22 mouse cellular contexts compared by ENCODE assay signal in the genomic region with DNA sequence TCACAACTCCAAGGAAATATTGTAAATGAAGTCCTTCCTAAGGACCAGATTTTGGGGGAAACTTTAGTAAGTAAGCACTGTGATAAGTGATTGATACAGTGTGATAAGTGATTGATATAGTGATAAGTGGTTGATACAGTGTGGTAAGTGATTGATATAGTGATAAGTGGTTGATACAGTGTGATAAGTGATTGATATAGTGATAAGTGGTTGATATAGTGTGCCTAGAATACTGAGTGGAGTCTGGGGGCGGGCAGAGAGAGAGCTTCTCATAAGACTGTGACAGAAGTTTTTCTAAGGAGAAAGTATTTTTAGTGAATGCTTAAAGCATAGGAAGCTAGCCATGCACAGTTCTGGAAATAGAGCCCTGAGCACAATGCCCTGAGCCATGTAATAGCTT. TPM values are rescaled to one million over a fixed set of nuclear protein-coding genes. Genes with fewer than 3 reads are reported as not detected.
DNase-seq lines count a peak whose midpoint lies in the region; ATAC-seq and TF ChIP-seq lines count a peak whose summit lies in the region.
"Had no signal": no experiment of that assay in that cellular context is flagged by ENCODE, and none has a peak within 500 bp of the region (broad histone marks: within the 10 kb centered on the region; RNA-seq: fewer than 3 reads in every experiment).

No protein-coding gene starts in this region.

- H3K9ac ChIP-seq in lung, embryonic 14.5 days = no peak overlapping the region
- H3K9ac ChIP-seq in lung, embryonic 15.5 days = no peak overlapping the region
- H3K9ac ChIP-seq in lung, embryonic 16.5 days (ENCODE audit: low read length) = no peak overlapping the region

- 37% methylated on average over 1 of the region's 1 CpGs for WGBS in lung, embryonic 14.5 days
- WGBS in lung, embryonic 15.5 days = 59% methylated on average over 1 of the region's 1 CpGs
- WGBS in lung, adult 2 months = 44% methylated on average over 1 of the region's 1 CpGs
- 48% methylated on average over 1 of the region's 1 CpGs for WGBS in lung, embryonic 16.5 days

- H3K4me1 ChIP-seq in lung, embryonic 14.5 days (ENCODE audit: insufficient read depth) = no peaks in the 10 kb centered on the region
- H3K4me1 ChIP-seq in lung, embryonic 15.5 days = no peaks in the 10 kb centered on the region
- H3K4me1 ChIP-seq in lung, adult 2 months (ENCODE audit: control insufficient read depth, insufficient read depth, low read length) = no peaks in the 10 kb centered on the region
- H3K4me1 ChIP-seq in lung, embryonic 16.5 days (replicated peaks; ENCODE audit: control insufficient read depth, insufficient read depth, low read length) = no peaks in the 10 kb centered on the region
- no peaks in the 10 kb centered on the region for H3K4me1 ChIP-seq in testis, adult 2 months (ENCODE audit: control insufficient read depth, insufficient read depth, low read length)

- no peak overlapping the region for H3K4me3 ChIP-seq in lung, embryonic 14.5 days (ENCODE audit: low read depth, low read length)
- no peak overlapping the region for H3K4me3 ChIP-seq in lung, embryonic 15.5 days
- H3K4me3 ChIP-seq in lung, adult 2 months (replicated peaks; ENCODE audit: extremely low read depth, low read depth, low read length) = no peak overlapping the region
- no peak overlapping the region for H3K4me3 ChIP-seq in lung, embryonic 16.5 days (ENCODE audit: low read length)
- H3K4me3 ChIP-seq in testis, adult 2 months (ENCODE audit: control insufficient read depth, low read depth, low read length) = peak overlapping the region; percentile 39; the same call in 1 of the 2 replicates

- H3K9me3 ChIP-seq in lung, embryonic 14.5 days (ENCODE audit: low read depth, low read length) = no peaks in the 10 kb centered on the region
- H3K9me3 ChIP-seq in lung, embryonic 15.5 days = no peaks in the 10 kb centered on the region
- no peaks in the 10 kb centered on the region for H3K9me3 ChIP-seq in lung, embryonic 16.5 days (ENCODE audit: control insufficient read depth, low read length)

- no peak for TF ChIP-seq CTCF in lung, embryonic 14.5 days (IDR thresholded peaks at IDR 0.05; ENCODE audit: low read depth)
- TF ChIP-seq CTCF in lung, adult 2 months (IDR thresholded peaks at IDR 0.05; ENCODE audit: insufficient read depth, low read length) = no peak
- no peak for TF ChIP-seq CTCF in testis, adult 2 months (IDR thresholded peaks at IDR 0.05; ENCODE audit: control insufficient read depth, insufficient read depth, insufficient replicate concordance, low read depth, low read length)

- DNase-seq in lung, embryonic 14.5 days = peak; percentile 15
- DNase-seq in lung, adult 18-20 months = no peak
- DNase-seq in lung, adult 2 months = no peak
- DNase-seq in lung, postnatal 25 days (ENCODE audit: low spot score) = no peak
- DNase-seq in testis, postnatal 14 days (ENCODE audit: low spot score) = no peak
- DNase-seq: adrenal gland, adult 2 months; adrenal gland, adult 8-10 months; adrenal gland, postnatal 10 days; adrenal gland, postnatal 14 days; adrenal gland, postnatal 25 days; adrenal gland, postnatal 36 days; B cell, adult 2 months; cerebellum, adult 11 months; cerebellum, adult 11-12 months had no signal

- no peak overlapping the region for H3K27ac ChIP-seq in lung, embryonic 14.5 days (ENCODE audit: low read depth)
- no peak overlapping the region for H3K27ac ChIP-seq in lung, embryonic 15.5 days
- H3K27ac ChIP-seq in lung, embryonic 16.5 days (ENCODE audit: low read length) = no peak overlapping the region
- H3K27ac ChIP-seq in testis, adult 2 months (ENCODE audit: control insufficient read depth, insufficient read depth, low read depth, low read length) = no peak overlapping the region

- peak; percentile 80 for ATAC-seq in lung, embryonic 14.5 days (ENCODE audit: insufficient read depth)
- ATAC-seq in lung, embryonic 15.5 days (ENCODE audit: borderline replicate concordance, extremely low read depth, low FRiP score, low TSS enrichment) = peak; percentile 52; the same call in 1 of the 2 replicates
- ATAC-seq in lung, embryonic 16.5 days (ENCODE audit: low read depth) = peak; percentile 36; the same call in 1 of the 2 replicates
- ATAC-seq: activated CD4-positive, CD25-positive, alpha-beta regulatory T cell, adult 4 months; CD4-positive, CD25-positive, alpha-beta regulatory T cell, adult 4 months; Patski had no signal

- H3K27me3 ChIP-seq in lung, embryonic 14.5 days (ENCODE audit: insufficient read depth, low read length) = no peaks in the 10 kb centered on the region
- H3K27me3 ChIP-seq in lung, embryonic 15.5 days = no peaks in the 10 kb centered on the region
- H3K27me3 ChIP-seq in lung, embryonic 16.5 days (ENCODE audit: control insufficient read depth, insufficient read depth, low read depth, low read length) = no peaks in the 10 kb centered on the region
- no peaks in the 10 kb centered on the region for H3K27me3 ChIP-seq in testis, adult 2 months (ENCODE audit: control insufficient read depth, insufficient read depth, low read length)
- H3K27me3 ChIP-seq: CH12.LX, Patski had no signal

- H3K36me3 ChIP-seq in lung, embryonic 14.5 days (ENCODE audit: insufficient read depth) = no peaks in the 10 kb centered on the region
- H3K36me3 ChIP-seq in lung, embryonic 15.5 days = no peaks in the 10 kb centered on the region
- H3K36me3 ChIP-seq in lung, embryonic 16.5 days (ENCODE audit: control insufficient read depth, insufficient read depth, low read length) = no peaks in the 10 kb centered on the region
- no peaks in the 10 kb centered on the region for H3K36me3 ChIP-seq in testis, adult 2 months (ENCODE audit: control insufficient read depth, insufficient read depth, low read length)
- H3K36me3 ChIP-seq: G1E had no signal

- TF ChIP-seq POLR2A in lung, adult 2 months (IDR thresholded peaks at IDR 0.05; ENCODE audit: borderline replicate concordance, extremely low read depth, low read depth, low read length) = no peak
- no peak for TF ChIP-seq POLR2A in testis, adult 2 months (IDR thresholded peaks at IDR 0.05; ENCODE audit: control insufficient read depth, low read depth, low read length)

- no peak overlapping the region for H3K4me2 ChIP-seq in lung, embryonic 14.5 days
- H3K4me2 ChIP-seq in lung, embryonic 15.5 days = no peak overlapping the region
- H3K4me2 ChIP-seq in lung, embryonic 16.5 days (ENCODE audit: low read depth, low read length) = no peak overlapping the region

RNA-seq across cellular contexts. Expression of a gene that starts 51.1 kb away (rescaled TPM):
- polyA plus RNA-seq in lung, embryonic 14.5 days (2014; fragmentation: Nextera tagmentation; extraction: Ambion mirVana) = 0.67 and 0.70 TPM in 2 replicates
- 1.1 TPM in 2 replicates for polyA plus RNA-seq in lung, embryonic 15.5 days (2015; fragmentation: Nextera tagmentation; extraction: Ambion mirVana)
- 0.22 and 0.34 TPM in 2 replicates for polyA plus RNA-seq in lung, adult 2 months (2012; rRNA removed)
- 0.96 and 1.1 TPM in 2 replicates for polyA plus RNA-seq in lung, embryonic 16.5 days (2015; fragmentation: Nextera tagmentation; extraction: Ambion mirVana)
- polyA plus RNA-seq in testis, adult 2 months (2012; rRNA removed) = 43.6 and 51.5 TPM in 2 replicates
- polyA plus RNA-seq: activated CD4-positive, CD25-positive, alpha-beta regulatory T cell, adult 4 months had no signal

RNA-seq across cellular contexts. Expression of a gene that starts 51.2 kb away (rescaled TPM):
- polyA plus RNA-seq in lung, embryonic 14.5 days (2014; fragmentation: Nextera tagmentation; extraction: Ambion mirVana) = 12.7 and 15.9 TPM in 2 replicates
- 12.3 and 15.3 TPM in 2 replicates for polyA plus RNA-seq in lung, embryonic 15.5 days (2015; fragmentation: Nextera tagmentation; extraction: Ambion mirVana)
- polyA plus RNA-seq in lung, adult 2 months (2012; rRNA removed) = 8.2 and 13.0 TPM in 2 replicates
- polyA plus RNA-seq in lung, embryonic 16.5 days (2015; fragmentation: Nextera tagmentation; extraction: Ambion mirVana) = 15.6 and 17.4 TPM in 2 replicates
- 8.2 and 12.5 TPM in 2 replicates for polyA plus RNA-seq in testis, adult 2 months (2012; rRNA removed)

Comparison
In these comparisons a context has a peak if more than half of its experiments do, and no peak if none do; other contexts are left out.
1. RNA of a gene that starts 51.1 kb away (polyA plus RNA-seq): 43.6 to 51.5 TPM in testis, adult 2 months; 0.96 to 1.1 TPM in lung, embryonic 16.5 days, 1.1 TPM in lung, embryonic 15.5 days, 0.67 to 0.70 TPM in lung, embryonic 14.5 days and 0.22 to 0.34 TPM in lung, adult 2 months; every median in the first group is over 10 times any median in the second.
2. Peak in every context shown above with its lines, with median percentiles within 50 percentile points of each other: ATAC-seq.